Mouse (Mus musculus) heart, adult 10 weeks (tissue): ENCODE data around the gene Gatd1. TPM values are rescaled to one million over a fixed set of nuclear protein-coding genes. Genes with fewer than 3 reads are reported as not detected.

Source experiments
- polyA plus RNA-seq: library from polyadenylated mRNA; stranded (reverse); fragments of 350-450 nt; fragmentation: Illumina TruSeq; extraction: RNeasy Lipid Tissue Mini Kit (QIAGEN cat#74804); gene quantifications from one replicate; pipeline ENCODE4 v1.2.3, GENCODE M21; 2014; ENCODE audit warnings: low read depth, low replicate concordance

Gatd1 gene
- polyA plus RNA-seq = 15.8 TPM

GRCm38 (mm10) chr7:141413809-141414584 lies at the start of gene Gatd1:
Gene Gatd1, minus strand, starts transcription at chr7:141414136.

GRCm38 (mm10) chr7:141460391-141461113 lies 46.6 kb upstream of the Gatd1 start, which contains the start of gene Cracr2b:
Gene Cracr2b, plus strand, starts transcription at chr7:141461094.

GRCm38 (mm10) chr7:141454967-141455551 lies 41.1 kb upstream of the Gatd1 start, which contains the start of gene Pnpla2:
Gene Pnpla2, plus strand, starts transcription at chr7:141455198.

GRCm38 (mm10) chr7:141447110-141447991 lies 33.4 kb upstream of the Gatd1 start, which contains the start of gene Rplp2:
Gene Rplp2, plus strand, starts transcription at chr7:141447370.

GRCm38 (mm10) chr7:141443828-141444237 lies 29.9 kb upstream of the Gatd1 start, which contains the start of gene Pidd1:
Gene Pidd1, minus strand, starts transcription at chr7:141444025.

GRCm38 (mm10) chr7:141437178-141438120 lies 23.5 kb upstream of the Gatd1 start, which contains the start of gene Slc25a22:
Gene Slc25a22, minus strand, starts transcription at chr7:141437892.

GRCm38 (mm10) chr7:141429310-141429709 lies 15.4 kb upstream of the Gatd1 start, which contains the start of gene Cend1:
Gene Cend1, minus strand, starts transcription at chr7:141429491.

GRCm38 (mm10) chr7:141391625-141392551 lies 22.0 kb downstream of the Gatd1 start, which contains the start of gene Taldo1:
Gene Taldo1, plus strand, starts transcription at chr7:141392199.

Other genes with a start within 250 kb of the Gatd1 start
- gene Rnh1, start 241.3 kb downstream of the Gatd1 start, polyA plus RNA-seq = 69.3 TPM
- 59.1 TPM for gene Hras, start 220.1 kb downstream of the Gatd1 start, polyA plus RNA-seq
- gene Lrrc56, start 220.0 kb downstream of the Gatd1 start, polyA plus RNA-seq = 2.6 TPM
- not detected for gene Lmntd2, start 200.1 kb downstream of the Gatd1 start, polyA plus RNA-seq
- gene Rassf7, start 198.3 kb downstream of the Gatd1 start, polyA plus RNA-seq = 0.39 TPM
- 22.9 TPM for gene Phrf1, start 185.4 kb downstream of the Gatd1 start, polyA plus RNA-seq
- gene Irf7, start 147.7 kb downstream of the Gatd1 start, polyA plus RNA-seq = 10.7 TPM
- not detected for gene Cdhr5, start 137.3 kb downstream of the Gatd1 start, polyA plus RNA-seq
- not detected for gene Sct, start 135.0 kb downstream of the Gatd1 start, polyA plus RNA-seq
- not detected for gene Drd4, start 122.1 kb downstream of the Gatd1 start, polyA plus RNA-seq
- gene Deaf1, start 86.4 kb downstream of the Gatd1 start, polyA plus RNA-seq = 17.7 TPM
- gene Tmem80, start 86.4 kb downstream of the Gatd1 start, polyA plus RNA-seq = 27.8 TPM
- gene Eps8l2, start 75.3 kb downstream of the Gatd1 start, polyA plus RNA-seq = 4.6 TPM
- gene Taldo1, start 21.9 kb downstream of the Gatd1 start, polyA plus RNA-seq = 127 TPM
- gene Cend1, start 15.4 kb upstream of the Gatd1 start, polyA plus RNA-seq = 2.8 TPM
- gene Slc25a22, start 23.8 kb upstream of the Gatd1 start, polyA plus RNA-seq = 48.3 TPM
- gene Pidd1, start 29.9 kb upstream of the Gatd1 start, polyA plus RNA-seq = 1.4 TPM
- gene Rplp2, start 33.2 kb upstream of the Gatd1 start, polyA plus RNA-seq = 735 TPM
- 449 TPM for gene Pnpla2, start 41.1 kb upstream of the Gatd1 start, polyA plus RNA-seq
- gene Cracr2b, start 47.0 kb upstream of the Gatd1 start, polyA plus RNA-seq = 35.1 TPM
- gene Cd151, start 53.3 kb upstream of the Gatd1 start, polyA plus RNA-seq = 248 TPM
- gene Polr2l, start 61.0 kb upstream of the Gatd1 start, polyA plus RNA-seq = 55.2 TPM
- gene Tspan4, start 61.1 kb upstream of the Gatd1 start, polyA plus RNA-seq = 27.8 TPM
- gene Chid1, start 125.7 kb upstream of the Gatd1 start, polyA plus RNA-seq = 27.4 TPM
- 33.0 TPM for gene Ap2a2, start 148.0 kb upstream of the Gatd1 start, polyA plus RNA-seq
- not detected for gene Muc6, start 241.2 kb upstream of the Gatd1 start, polyA plus RNA-seq